Mouse (Mus musculus): ENCODE results near the gene Glyctk.
"Not testable (repeated sequence)": the region's sequence is repeated elsewhere in the genome, so short reads cannot be mapped to it uniquely, and the experiment has no call there.

Gene Glyctk

DNA sequence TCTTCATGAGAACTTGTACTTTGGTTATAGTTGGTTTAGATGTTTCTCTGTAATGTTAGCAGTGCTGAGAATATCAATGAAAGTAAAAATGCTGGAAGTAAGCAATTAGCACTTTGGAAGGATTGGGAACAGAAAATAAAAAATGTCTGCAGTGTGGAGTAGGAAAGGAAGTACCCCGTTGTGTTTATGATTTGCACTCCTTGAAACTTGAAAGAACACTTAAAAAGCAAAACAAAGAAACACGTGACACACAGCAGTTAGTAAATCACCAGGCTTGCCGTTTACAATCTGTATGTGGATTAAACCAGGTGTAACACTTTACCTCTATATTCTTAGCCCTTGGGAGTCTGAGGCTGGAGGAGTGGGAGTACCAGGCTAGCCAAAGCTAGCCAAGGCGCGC lies 18.8 kb upstream of the Glyctk start:
- no peak for DNase-seq (ENCODE audit: low read depth, low spot score)

DNA sequence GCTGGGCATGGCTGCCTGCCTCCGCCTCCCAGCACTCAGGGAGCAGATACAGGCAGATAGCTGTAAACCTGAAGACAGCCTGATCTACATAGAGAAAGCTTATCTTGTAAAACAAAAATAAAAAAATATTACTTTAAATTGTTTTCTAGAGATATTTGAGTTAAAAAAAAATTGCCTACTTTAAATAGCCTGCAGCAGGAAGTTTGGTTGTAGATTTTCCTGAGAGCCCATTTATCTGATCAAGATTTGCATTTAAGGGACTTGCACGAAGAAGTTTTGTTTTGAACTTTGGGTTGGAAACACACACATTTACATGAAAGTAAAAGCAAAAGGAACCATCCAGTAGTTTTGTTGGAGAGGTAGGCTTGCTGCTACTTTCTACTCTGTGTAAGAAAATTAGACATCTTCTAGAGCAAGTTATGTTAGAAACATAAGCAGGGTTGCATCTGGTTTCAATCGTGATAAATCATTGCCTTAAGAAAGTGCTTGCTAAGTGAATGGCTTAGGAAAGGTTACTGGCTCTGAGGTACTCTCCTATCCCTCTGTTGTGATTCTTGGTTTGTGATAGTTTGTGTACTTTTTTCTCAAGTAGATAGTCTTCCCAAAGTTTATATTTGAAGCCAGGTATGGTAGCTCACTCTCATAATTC lies 17.7 kb upstream of the Glyctk start:
- DNase-seq (ENCODE audit: low read depth, low spot score), result no peak

DNA sequence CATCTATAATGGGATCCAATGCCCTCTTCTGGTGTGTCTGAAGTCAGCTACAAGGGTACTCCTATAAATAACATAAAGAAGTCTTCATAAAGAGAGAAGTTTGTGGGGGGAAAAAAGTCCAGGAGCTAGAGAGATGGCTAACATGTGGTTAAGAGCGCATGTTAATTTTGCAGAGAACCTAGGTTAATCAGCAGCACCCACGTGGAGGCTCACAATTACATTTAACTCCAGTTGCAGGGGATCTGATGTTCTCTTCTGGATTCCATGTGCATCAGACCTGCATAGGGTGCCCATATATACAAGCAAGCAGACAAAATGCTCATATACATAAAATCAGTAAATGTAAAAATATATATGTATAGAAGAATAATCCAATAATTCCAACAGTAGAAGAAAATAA lies 15.4 kb upstream of the Glyctk start:
- DNase-seq (ENCODE audit: low read depth, low spot score), result no peak

DNA sequence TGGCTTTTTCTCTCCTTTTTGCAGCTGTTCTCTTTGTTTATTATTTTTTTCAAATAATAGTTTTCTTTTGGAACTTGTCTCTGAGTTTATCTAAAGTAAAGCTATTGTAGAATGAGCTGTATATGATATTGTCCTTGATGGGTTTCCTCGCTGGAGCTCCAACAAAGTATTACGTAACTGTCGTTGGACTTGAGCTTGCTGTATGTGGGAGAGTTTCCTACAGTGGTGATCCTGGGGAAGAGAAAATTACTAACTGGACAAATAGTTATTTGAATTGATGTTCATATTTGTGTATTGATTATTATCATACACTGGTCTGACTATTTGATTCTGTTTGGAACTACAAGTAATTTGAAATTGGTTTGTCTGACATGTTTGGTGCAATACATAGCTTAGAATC lies 14.6 kb upstream of the Glyctk start:
- DNase-seq (ENCODE audit: low read depth, low spot score), result no peak

DNA sequence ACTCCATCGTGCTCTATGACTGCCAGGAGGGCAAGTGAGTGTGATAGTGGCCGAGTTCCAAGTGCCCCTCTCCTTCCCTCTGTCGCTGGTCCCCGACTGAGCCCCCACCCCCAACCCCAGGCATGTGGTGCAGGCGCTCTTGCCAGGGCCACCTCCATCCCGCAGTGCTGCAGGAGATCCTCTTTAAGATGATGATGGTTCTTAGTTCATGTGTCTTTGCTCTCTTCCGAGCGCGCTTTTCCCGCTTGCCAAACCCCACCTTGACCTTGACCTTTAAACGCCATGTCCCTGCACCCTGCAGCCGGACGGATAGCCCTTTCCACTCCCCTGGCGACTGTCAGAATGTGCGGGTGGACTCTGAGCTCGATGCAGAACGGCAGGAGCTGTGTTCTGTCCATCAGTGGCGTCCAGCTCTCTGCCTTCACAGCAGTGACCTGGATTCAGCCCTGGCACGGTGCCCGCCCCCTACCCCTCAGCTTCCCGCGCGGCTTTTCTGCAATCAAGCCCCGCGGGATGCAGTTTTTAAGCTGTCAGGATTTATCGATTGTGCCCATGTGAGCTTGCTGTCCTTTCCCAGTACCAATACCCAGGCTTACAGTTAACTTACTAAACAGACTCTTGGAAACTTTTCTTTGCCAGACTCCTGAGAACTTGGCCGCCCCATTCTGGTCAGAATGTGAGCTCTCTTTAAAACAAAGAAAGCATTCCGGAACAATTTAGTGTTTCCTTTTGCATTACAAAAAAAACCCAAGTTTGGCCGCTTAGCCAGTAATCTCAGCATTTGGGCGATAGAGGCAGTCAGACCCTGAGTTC lies 13.6 kb upstream of the Glyctk start:
- DNase-seq (ENCODE audit: low read depth, low spot score), result peak; percentile 30

DNA sequence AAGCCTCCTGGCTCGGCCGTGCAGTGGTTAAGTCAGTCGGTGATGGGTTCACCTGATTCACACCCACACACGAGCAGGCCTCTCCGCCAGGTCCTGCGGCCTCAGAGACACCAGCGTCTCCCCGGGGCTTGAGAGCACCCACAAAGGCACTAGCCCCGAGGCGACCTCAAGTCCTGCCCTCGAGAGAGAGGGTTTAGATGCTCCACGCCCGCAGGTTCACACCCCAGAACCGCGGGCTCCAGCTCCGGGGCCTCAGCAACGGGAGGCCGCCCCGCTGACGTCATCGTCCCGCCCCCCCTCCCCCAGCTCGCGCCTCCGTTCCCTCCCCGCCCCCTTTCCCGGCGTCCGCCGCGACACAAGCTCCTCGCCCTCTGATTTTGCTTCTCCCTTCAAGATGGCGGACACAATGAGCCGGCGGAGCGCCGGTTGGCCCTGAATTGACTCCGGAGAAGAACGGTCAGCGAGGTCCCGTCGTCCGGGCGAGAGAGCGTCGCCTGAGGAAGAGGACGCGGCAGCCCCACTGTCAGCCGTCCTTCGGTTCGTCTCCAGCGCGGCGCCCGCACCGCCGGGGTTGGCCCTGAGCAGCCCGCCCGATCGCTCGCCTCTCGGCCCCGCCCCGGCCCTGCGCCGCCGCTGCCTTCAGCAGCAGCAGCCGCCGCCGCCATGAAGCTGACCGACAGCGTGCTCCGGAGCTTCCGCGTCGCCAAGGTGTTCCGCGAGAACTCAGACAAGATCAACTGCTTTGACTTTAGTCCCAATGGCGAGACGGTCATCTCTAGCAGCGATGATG lies 12.8 kb upstream of the Glyctk start, which contains the start of gene Wdr82:
Gene Wdr82 (plus strand): TSS at position 373 of the 790 bp plus-strand sequence.
- peak; percentile 85 for DNase-seq (ENCODE audit: low read depth, low spot score)

DNA sequence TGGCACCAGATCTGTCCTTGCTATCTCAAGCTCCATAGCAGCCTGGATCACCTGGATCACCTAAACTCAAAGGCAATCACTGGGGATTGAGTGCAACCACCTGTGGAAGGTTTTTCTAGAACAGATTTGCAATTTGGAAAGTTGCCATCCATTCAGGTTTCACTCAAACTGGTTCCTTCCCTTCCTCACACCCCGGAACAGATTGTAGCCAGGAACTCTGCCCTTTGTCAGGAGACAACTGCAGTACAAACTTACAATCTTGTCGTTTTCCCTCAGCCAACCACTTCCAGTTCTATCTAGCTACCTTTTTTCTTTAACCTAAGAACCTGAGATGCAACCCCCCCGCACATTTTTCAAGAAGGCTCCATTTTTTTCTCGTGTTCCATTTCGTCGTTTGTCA lies 12.0 kb upstream of the Glyctk start:
- no peak for DNase-seq (ENCODE audit: low read depth, low spot score)

DNA sequence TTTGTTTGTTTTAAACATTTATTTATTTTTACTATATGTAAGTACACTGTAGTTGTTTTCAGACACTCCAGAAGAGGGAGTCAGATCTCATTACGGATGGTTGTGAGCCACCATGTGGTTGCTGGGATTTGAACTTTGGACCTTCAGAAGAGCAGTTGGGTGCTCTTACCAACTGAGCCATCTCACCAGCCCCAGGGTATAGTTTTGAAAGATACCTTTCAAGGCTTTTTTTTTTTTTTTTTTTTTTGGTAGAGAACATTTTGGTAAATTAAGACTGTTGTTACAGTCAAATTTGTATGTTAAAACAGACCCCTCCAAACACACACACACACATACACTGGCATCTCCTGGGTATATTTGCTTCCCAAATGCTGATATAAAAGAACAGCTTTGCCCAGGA lies 11.1 kb upstream of the Glyctk start:
- DNase-seq (ENCODE audit: low read depth, low spot score), result not testable (repeated sequence)

DNA sequence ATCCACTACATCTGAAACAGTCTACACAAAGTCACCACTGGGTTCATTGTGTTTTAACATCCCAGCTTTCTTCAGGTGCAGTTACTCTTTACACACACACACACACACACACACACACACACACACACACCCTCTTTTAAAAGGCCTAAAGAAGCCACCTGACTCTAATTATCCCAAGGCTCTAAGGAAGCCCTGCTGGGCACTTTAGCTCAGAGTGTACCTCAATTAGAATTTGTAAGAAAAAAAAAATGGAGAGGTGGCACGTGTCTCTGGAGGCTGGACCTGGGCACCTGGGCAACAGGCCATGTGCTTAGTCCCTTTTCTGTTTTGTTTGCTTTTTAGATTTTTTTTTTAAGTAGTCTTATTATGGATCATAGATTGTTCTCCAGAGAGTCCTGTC lies 9.8 kb upstream of the Glyctk start:
- no peak for DNase-seq (ENCODE audit: low read depth, low spot score)

DNA sequence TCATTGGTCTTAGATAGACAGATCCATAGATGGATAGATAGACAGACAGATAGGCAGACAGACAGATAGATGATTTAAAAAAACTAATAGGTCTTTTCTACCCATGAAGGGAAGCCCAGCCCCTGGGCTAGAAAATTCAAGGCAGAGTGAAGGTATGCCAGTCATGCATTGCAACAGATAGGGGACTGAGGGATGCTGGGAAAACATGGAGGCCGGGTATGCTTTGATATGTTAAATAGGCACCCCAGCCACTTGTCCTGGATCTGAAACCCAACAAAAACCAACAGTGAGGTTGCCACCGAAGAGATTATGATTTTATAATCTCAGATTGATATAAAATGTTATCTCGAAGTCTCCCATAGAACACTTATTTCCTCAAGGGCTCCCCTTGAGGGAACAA lies 9.3 kb upstream of the Glyctk start:
- no peak for DNase-seq (ENCODE audit: low read depth, low spot score)

DNA sequence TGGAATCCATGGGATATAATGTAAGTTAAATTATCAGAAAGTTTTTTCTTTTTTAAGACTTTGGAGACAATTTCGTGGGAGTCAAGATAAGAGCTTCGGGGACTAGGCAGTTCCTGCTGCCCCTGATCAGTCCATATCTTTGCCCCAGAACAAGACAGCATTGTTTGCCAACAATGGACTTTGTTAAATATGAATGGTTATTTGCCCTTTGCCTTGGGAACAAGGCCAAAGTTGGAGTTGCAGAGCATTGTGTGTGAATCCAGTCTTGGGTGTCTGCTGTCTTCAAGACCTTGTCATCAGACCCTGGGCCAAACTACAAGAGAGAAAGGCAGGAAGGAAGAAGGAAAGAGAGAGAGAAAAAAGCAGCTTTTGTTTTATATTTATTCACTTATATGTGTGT lies 8.8 kb upstream of the Glyctk start:
- no peak for DNase-seq (ENCODE audit: low read depth, low spot score)

DNA sequence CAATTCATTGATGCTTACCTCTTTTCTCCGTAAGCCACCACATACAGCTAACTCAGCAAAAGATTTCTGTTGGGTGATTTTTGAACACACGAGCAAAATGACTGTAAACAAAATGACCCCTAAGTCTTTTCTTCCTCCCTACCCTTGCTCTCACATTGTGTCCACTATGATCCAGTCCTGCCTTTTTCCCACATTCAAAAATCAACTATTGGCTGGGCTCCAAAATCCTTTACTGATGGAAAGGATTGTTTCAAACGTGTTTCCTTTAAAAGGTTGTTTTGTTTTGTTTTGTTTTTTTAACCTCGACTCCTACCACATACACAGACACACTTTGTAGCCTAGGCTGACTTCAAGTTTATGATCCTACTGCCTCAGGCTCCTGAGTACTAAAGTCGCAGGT lies 2.5 kb upstream of the Glyctk start:
- no peak for DNase-seq (ENCODE audit: low read depth, low spot score)

DNA sequence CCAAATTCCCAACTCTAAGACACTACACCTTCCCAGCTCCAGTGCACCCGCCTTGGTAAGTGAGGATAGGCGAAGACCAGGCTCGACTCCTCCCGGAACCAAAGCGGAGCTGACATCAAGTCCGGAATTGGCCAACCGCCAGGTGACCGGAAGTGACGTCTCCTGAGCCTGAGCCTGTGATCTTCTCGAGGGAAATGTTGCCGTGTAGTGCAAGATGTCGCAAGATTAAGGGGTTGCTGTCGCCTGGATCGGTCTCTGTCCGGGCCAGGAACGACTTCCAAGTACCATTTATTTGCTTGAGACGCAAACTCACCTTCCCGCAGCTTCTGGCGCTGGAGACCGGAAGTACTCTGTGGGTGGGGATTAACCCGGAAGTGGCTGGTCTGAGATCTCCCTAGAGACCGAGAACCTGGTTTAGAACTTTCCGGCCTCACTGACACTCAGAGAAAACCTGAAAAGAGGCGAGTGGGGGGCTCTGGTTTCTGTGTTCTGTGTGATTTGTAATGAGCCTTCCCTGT lies 1.9 kb upstream of the Glyctk start:
- peak; percentile 94 for DNase-seq (ENCODE audit: low read depth, low spot score)

DNA sequence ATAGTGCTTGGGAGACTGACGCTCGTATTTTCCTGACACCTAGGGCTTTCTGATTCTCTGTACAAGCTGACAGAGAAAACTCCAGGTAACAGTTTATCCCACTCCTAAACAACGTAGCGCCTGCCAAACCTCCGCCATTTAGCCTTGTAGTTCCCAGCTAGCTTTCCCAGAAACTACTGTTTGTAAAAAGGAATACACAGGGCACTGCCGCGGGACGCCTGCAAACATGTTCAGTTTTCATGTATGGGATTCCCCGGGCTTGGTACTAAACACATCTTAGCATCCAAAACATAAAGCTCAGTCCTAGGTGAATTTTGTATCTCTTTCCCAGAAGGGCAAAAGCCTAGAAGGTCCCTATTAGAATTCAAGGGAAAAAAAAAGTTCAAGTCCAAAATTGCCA lies 1.3 kb upstream of the Glyctk start:
- no peak for DNase-seq (ENCODE audit: low read depth, low spot score)

DNA sequence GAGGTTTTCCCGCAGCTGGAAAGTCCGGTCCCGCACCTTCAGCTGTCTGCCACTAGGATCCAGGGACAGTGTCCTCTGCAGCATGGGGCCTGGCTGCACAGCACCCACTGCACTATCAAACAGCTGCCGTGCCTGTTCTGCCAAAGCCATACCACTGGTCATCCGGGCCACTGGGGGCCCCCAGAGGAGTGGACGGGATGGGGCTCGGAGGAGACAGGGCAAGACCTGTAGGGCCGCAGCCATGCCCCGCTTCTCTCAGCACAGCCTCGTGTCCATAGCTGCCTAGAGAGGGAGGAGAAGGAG lies 364 bp downstream of the Glyctk start:
- no peak for DNase-seq (ENCODE audit: low read depth, low spot score)

DNA sequence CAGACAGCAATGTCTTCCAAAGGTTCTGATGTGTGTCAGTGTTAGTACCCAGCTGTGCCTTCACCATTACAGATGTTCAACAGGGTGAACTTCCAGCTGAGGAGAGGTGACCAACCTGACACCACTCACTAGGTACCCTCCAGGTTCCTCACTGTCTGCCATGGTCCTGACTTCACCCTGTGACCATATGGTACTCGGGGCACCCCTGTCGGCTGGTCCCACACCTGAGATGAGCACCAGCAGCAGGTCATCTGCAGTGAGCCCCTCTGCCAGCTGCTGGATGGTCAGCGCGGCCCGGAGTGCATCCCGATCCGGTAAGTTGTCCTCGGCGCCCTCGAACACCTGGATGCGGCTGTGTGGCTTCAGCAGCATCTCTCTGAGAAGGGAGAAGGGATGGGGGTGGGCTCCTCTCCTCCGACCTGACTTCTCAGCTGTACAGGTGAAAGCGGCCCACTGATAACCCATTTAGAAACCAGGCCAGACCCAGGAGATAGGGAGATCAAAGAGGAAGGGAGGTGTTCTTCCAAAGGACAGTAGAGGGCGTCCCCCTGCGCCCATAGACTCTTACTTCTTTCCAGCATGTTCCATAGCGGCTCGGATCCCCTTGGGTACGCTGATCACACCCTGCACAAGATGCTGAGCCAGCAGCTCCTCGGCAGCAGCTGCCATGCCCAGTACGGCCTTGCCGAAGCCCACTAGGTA lies 866 bp downstream of the Glyctk start:
- no peak for DNase-seq (ENCODE audit: low read depth, low spot score)

DNA sequence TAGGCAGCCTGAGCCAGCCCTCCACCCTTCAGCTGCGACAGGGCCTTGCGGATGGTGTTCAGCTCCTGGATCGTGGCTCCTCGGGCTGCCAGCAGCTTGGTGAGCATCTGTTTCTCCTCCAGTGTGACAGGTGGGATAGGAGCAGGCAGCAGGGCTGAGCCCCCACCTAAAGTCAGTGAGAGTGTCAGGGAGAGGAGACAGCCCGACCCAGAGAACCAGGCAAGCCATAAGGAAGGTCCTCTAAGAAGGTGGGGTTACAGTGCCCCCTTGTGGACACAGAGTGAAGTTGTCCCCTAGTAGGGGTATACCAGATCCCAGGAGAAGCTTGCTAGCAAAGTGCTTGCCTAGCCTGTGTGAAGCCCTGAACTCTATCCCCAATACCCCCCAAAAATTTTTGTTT lies 1.5 kb downstream of the Glyctk start:
- DNase-seq (ENCODE audit: low read depth, low spot score), result peak; percentile 16

DNA sequence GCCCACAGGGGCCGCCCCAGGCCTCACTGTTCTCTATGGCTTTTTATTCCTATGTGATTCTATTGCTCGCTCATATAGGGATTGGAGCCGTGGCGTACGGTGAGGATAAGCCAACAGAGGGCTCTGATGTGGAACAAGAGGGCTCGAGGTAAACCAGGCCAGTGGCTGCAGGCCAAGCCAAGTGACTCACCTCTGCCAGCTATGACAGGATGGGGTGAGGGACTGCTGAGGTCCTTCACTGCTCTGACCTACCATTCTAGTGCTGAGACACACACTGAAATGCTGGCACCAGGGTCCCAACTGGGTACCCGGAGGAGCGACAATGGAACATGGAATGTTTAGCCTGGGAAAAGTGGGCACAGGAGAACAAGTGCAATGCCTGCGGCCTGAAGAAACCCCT lies 3.8 kb downstream of the Glyctk start:
- no peak for DNase-seq (ENCODE audit: low read depth, low spot score)

DNA sequence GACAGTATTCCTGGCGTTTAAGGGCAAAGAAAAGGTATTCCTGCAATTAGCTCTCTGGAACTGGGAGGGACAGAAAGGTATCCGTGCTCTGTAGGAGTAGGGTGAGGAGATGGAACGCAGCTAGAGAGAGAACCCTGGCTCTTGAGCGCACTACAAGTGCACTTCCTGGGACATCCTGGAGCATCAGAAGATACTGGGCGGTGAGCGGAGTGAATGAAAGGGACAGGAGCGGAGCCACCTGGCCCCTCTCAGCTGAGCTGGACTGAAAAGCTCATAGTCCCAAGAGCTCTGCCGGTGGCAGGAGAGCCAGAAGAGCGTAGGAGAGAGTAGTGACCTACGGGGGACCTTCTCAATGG lies 8.6 kb downstream of the Glyctk start:
- DNase-seq (ENCODE audit: low read depth, low spot score), result no peak

DNA sequence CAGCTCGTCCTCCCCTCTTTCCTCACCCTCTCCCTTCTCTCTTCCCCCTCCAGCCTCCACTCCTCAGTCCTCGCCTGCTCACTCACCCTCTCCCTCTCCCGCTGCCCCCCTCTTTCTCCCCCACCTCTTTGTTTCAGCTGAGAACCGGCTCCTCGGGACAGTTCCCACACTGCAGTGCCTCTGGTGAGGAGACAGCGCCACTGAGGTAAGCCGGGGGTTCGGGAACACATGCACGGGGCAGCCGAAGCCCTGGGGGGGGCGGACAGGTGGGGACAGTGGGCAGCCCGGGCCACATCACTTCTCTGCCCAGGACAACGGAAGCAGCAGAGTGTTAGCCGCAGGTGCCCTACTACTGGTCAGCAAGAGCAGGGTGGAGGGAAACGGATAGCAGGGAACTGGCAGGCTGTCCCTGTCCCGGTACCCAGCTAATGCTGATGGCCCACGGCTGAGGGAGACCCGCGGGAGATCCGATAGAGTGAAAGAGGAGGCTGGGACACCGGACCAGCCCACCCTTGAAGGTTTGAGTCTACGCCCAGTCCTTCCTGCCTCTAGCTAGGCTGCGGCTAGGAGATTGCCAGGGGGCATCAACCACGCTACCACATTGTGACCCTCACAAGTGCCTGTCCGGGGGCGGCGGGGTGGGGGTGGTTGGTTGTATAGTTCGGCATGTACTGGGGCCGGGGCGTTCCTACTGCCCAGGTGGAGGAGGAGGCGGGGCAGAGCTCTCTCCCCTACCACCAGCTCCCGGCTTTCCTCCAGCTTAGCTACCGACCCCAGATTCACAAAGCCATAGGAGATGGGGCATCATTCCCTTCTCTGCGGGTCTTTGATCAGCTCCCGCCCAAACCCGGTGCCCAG lies 9.2 kb downstream of the Glyctk start:
- no peak for DNase-seq (ENCODE audit: low read depth, low spot score)

DNA sequence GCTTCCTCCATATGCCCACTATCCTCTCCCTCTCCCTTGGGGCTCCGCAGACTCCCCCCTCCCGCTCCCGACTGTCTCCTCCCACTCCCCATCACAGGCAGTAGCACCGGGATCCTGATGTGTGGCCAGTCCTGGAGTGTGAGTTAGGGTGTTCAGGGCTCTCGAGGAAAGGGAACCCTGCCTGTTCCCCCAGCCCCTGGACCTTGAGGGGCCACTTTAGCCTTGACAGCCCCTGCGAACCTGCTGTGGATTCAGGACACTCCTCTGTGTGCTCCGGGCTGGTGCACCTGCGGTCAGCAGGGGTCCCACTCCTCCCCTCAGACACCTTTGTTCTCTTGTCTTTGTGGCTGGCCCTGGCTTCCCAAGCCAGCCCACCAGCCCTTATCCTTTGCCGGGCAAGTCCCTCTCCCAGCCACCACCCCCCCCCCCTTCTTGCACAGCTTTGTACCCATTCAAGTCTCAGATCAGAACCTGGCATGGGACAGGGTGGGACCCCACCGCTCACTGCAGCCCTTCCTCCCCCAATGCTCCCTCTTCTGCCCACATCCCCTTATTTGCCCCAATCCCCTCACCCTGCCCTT lies 10.0 kb downstream of the Glyctk start:
- DNase-seq (ENCODE audit: low read depth, low spot score), result no peak
